Mouse (Mus musculus) MEL (cell line): ENCODE data around the gene Ddi2. TPM values are rescaled to one million over a fixed set of nuclear protein-coding genes. Genes with fewer than 3 reads are reported as not detected.

Source experiments
- DNase-seq: peaks from one replicate; pipeline ENCODE4 v3.0.0; 2011; ENCODE audit warnings: low read depth, low spot score
- H3K27ac ChIP-seq: 2 replicates; pipeline ENCODE4 v1.5.1; 2012; ENCODE audit warnings: low read depth, mild to moderate bottlenecking, control low read depth, low read length, moderate library complexity; ENCODE audit not compliant: control insufficient read depth
- H3K27me3 ChIP-seq, 2 experiments: fragments of 150-350 bp in 1 of 2; sonication (generic) in 1 of 2; 2 replicates each; pipeline ENCODE4 v1.6.1; 2012; ENCODE audit warnings: low read length in 2 of 2, mild to moderate bottlenecking in 2 of 2, improper control_type of control experiment in 1 of 2, moderate library complexity in 1 of 2; ENCODE audit not compliant: insufficient read depth in 2 of 2, control insufficient read depth in 1 of 2
- H3K36me3 ChIP-seq, 2 experiments: 2 replicates each; pipeline ENCODE4 v1.6.1; 2012 to 2014; ENCODE audit warnings: low read length in 2 of 2, improper control_type of control experiment in 1 of 2, inconsistent platforms in 1 of 2, mild to moderate bottlenecking in 1 of 2; ENCODE audit not compliant: insufficient read depth in 2 of 2, control insufficient read depth in 1 of 2
- H3K4me1 ChIP-seq, 2 experiments: fragments of 150-350 bp in 1 of 2; sonication (generic) in 1 of 2; 2 replicates each; pipeline ENCODE4 v1.6.1; 2012; ENCODE audit warnings: low read length in 2 of 2, improper control_type of control experiment in 1 of 2, mild to moderate bottlenecking in 1 of 2; ENCODE audit not compliant: insufficient read depth in 2 of 2, control insufficient read depth in 1 of 2
- H3K4me3 ChIP-seq, 2 experiments: fragments of 150-350 bp in 1 of 2; sonication (generic) in 1 of 2; 2 replicates each; pipeline ENCODE4 v1.5.1; 2012; ENCODE audit warnings: low read depth in 2 of 2, low read length in 2 of 2, mild to moderate bottlenecking in 2 of 2, moderate library complexity in 2 of 2, control low read depth in 1 of 2, improper control_type of control experiment in 1 of 2; ENCODE audit not compliant: control insufficient read depth in 1 of 2, insufficient read depth in 1 of 2
- H3K79me2 ChIP-seq: 2 replicates; pipeline ENCODE4 v1.6.1; 2012; ENCODE audit warnings: mild to moderate bottlenecking, low read length, moderate library complexity; ENCODE audit not compliant: control insufficient read depth, poor library complexity, insufficient read depth
- H3K9ac ChIP-seq: 2 replicates; pipeline ENCODE4 v1.6.1; 2012; ENCODE audit warnings: low read depth, mild to moderate bottlenecking, control low read depth, low read length, moderate library complexity; ENCODE audit not compliant: control insufficient read depth, poor library complexity, severe bottlenecking
- H3K9me3 ChIP-seq: fragments of 150-350 bp; sonication (generic); replicated peaks from 2 replicates; pipeline ENCODE4 v1.6.1; 2012; ENCODE audit warnings: mild to moderate bottlenecking, low read length, improper control_type of control experiment, moderate library complexity; ENCODE audit not compliant: insufficient read depth
- CHD1 ChIP-seq: IDR thresholded peaks from 2 replicates; pipeline ENCODE4 v1.6.1; 2012; ENCODE audit warnings: low read depth, mild to moderate bottlenecking, inconsistent platforms, low read length, improper control_type of control experiment
- E2F4 ChIP-seq: IDR thresholded peaks from 2 replicates; pipeline ENCODE4 v1.6.1; 2011; ENCODE audit warnings: low read depth, low read length, improper control_type of control experiment, borderline replicate concordance
- EP300 ChIP-seq, 2 experiments: IDR thresholded peaks; 2 replicates each; pipeline ENCODE4 v1.6.1; 2011; ENCODE audit warnings: improper control_type of control experiment in 2 of 2, low read length in 2 of 2, low read depth in 1 of 2, mild to moderate bottlenecking in 1 of 2
- ETS1 ChIP-seq: IDR thresholded peaks from 2 replicates; pipeline ENCODE4 v1.6.1; 2012; ENCODE audit warnings: low read depth, mild to moderate bottlenecking, inconsistent platforms, low read length, improper control_type of control experiment, moderate library complexity
- GATA1 ChIP-seq: IDR thresholded peaks from 2 replicates; pipeline ENCODE4 v1.6.1; 2011; ENCODE audit warnings: low read depth, low read length, improper control_type of control experiment
- HCFC1 ChIP-seq: IDR thresholded peaks from 2 replicates; pipeline ENCODE4 v1.6.1; 2012; ENCODE audit warnings: low read depth, mild to moderate bottlenecking, inconsistent platforms, low read length, improper control_type of control experiment, moderate library complexity
- JUND ChIP-seq: IDR thresholded peaks from 2 replicates; pipeline ENCODE4 v1.6.1; 2011; ENCODE audit warnings: low read depth, mild to moderate bottlenecking, improper control_type of control experiment, low read length
- MAFK ChIP-seq: IDR thresholded peaks from 2 replicates; pipeline ENCODE4 v1.6.1; 2011; ENCODE audit warnings: low read depth, mild to moderate bottlenecking, low read length, improper control_type of control experiment, borderline replicate concordance
- MAX ChIP-seq: IDR thresholded peaks from 2 replicates; pipeline ENCODE4 v1.6.1; 2011; ENCODE audit warnings: low read length, improper control_type of control experiment
- MEF2A ChIP-seq: IDR thresholded peaks from 2 replicates; pipeline ENCODE4 v1.6.1; 2014; ENCODE audit warnings: low read depth, mild to moderate bottlenecking, inconsistent platforms, low read length, improper control_type of control experiment; ENCODE audit not compliant: poor library complexity, insufficient replicate concordance, severe bottlenecking; ENCODE audit errors: extremely low read depth
- MYC ChIP-seq: IDR thresholded peaks from 2 replicates; pipeline ENCODE4 v1.6.1; 2011; ENCODE audit warnings: low read depth, mild to moderate bottlenecking, low read length, improper control_type of control experiment, moderate library complexity
- POLR2A ChIP-seq, 2 experiments: IDR thresholded peaks; 2 replicates each; pipeline ENCODE4 v1.6.1; 2011 to 2012; ENCODE audit warnings: low read length in 2 of 2, mild to moderate bottlenecking in 2 of 2, control low read depth in 1 of 2, improper control_type of control experiment in 1 of 2, low read depth in 1 of 2, moderate library complexity in 1 of 2; ENCODE audit not compliant: control insufficient read depth in 1 of 2, insufficient read depth in 1 of 2, poor library complexity in 1 of 2
- POLR2AphosphoS5 ChIP-seq: IDR thresholded peaks from 2 replicates; pipeline ENCODE4 v1.6.1; 2012; ENCODE audit warnings: low read depth, borderline replicate concordance, mild to moderate bottlenecking, inconsistent platforms, low read length, moderate library complexity, mixed read lengths
- RCOR1 ChIP-seq: IDR thresholded peaks from 2 replicates; pipeline ENCODE4 v1.6.1; 2012; ENCODE audit warnings: low read depth, mild to moderate bottlenecking, inconsistent platforms, low read length, improper control_type of control experiment
- SIN3A ChIP-seq: IDR thresholded peaks from 2 replicates; pipeline ENCODE4 v1.6.1; 2012; ENCODE audit warnings: low read length, improper control_type of control experiment, inconsistent platforms
- TAL1 ChIP-seq: IDR thresholded peaks from 2 replicates; pipeline ENCODE4 v1.6.1; 2012; ENCODE audit warnings: mild to moderate bottlenecking, inconsistent platforms, low read length, moderate library complexity, mixed read lengths
- TBP ChIP-seq: IDR thresholded peaks from 2 replicates; pipeline ENCODE4 v1.8.0; 2011; ENCODE audit warnings: low read depth, low read length, improper control_type of control experiment
- ZC3H11A ChIP-seq: IDR thresholded peaks from 2 replicates; pipeline ENCODE4 v1.6.1; 2012; ENCODE audit warnings: low read depth, mild to moderate bottlenecking, inconsistent platforms, low read length, improper control_type of control experiment
- ZNF384 ChIP-seq: IDR thresholded peaks from 2 replicates; pipeline ENCODE4 v1.6.1; 2012; ENCODE audit warnings: low read depth, mild to moderate bottlenecking, inconsistent platforms, low read length, improper control_type of control experiment
- polyA plus RNA-seq, 2 experiments: library from polyadenylated mRNA; stranded (reverse) in 1 of 2; unstranded in 1 of 2; fragments of >175 nt in 1 of 2; fragments of >200 nt in 1 of 2; gene quantifications; 2 replicates each; pipeline versions ENCODE4 v1.2.1 to v1.2.4; 2012; ENCODE audit warnings: low replicate concordance in 2 of 2, low read depth in 1 of 2; ENCODE audit not compliant: insufficient read length in 2 of 2, insufficient read depth in 1 of 2, missing spikeins in 1 of 2
- total RNA-seq: library from RNA; depleted of rRNA; stranded (reverse); fragments of 300-350 nt; gene quantifications from 2 replicates; pipeline ENCODE4 v1.2.3, GENCODE M21; 2012

Ddi2 gene
- total and polyA plus RNA-seq, 3 experiments = 40.7 to 42.8 TPM; not detected in 1

DNA sequence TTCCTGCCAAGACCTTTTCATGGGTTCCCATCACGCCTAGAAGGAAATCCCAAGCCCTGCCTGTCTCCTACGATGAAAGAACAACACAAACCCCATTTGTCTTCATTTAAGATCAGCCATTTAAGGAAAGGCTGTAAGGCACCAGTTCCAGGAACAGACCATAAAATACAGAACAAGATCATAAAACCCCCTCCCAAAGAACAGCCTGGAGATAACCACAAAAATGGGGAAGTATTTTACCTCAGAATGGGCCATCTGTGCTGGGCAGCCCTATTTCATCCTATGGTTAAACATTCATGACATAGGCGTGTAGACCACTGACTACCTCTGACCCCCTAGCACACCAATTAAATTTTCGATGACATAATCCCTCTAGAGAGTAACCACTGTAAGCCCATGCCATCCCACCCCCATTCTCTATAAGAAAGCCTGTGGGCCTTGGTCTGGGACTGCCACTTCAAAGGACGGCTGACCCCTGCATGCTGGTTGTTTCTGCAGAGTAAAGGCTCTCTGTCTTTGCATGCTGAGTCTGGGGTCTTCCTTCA is 9.5 kb downstream of the Ddi2 start:
- Histone ChIP-seq H3K9me3 (no peaks in the 10 kb centered on the region), H3K9ac (no peak overlapping the region), H3K79me2 (peaks cover 42% of the 10 kb centered on the region), H3K27ac (peak overlapping the region; percentile 44), H3K36me3 (peaks cover 23 to 29% of the 10 kb centered on the region in 2 experiments), H3K27me3 (no peaks in the 10 kb centered on the region), H3K4me3 (no peak overlapping the region), H3K4me1 (peaks cover 18 to 25% of the 10 kb centered on the region in 2 experiments)
- peak; percentile 59 for DNase-seq
- TF ChIP-seq GATA1 = peak; percentile 30; the same call in 1 of the 2 replicates
- no peak for TF ChIP-seq SIN3A
- TF ChIP-seq TAL1 = peak; percentile 51
- TF ChIP-seq MAFK = no peak
- peak; percentile 11 to 73; a peak in 1 of 4 replicates for TF ChIP-seq EP300 (IDR thresholded peaks at IDR 0.05; ENCODE audit: low read depth in 1 of 2, low read length in 2 of 2)
- TF ChIP-seq ETS1 = peak; percentile 60
- no peak for TF ChIP-seq CHD1
- 0 out of 4 replicates have a peak, but pooled peaks of 1 of the 2 experiments have one; percentile 19 for TF ChIP-seq POLR2A (IDR thresholded peaks at IDR 0.05; ENCODE audit: control insufficient read depth in 1 of 2, insufficient read depth in 1 of 2, low read depth in 1 of 2, low read length in 2 of 2, poor library complexity in 1 of 2)
- peak; percentile 22; the same call in 1 of the 2 replicates for TF ChIP-seq RCOR1
- TF ChIP-seq MYC = peak; percentile 30; the same call in 1 of the 2 replicates

DNA sequence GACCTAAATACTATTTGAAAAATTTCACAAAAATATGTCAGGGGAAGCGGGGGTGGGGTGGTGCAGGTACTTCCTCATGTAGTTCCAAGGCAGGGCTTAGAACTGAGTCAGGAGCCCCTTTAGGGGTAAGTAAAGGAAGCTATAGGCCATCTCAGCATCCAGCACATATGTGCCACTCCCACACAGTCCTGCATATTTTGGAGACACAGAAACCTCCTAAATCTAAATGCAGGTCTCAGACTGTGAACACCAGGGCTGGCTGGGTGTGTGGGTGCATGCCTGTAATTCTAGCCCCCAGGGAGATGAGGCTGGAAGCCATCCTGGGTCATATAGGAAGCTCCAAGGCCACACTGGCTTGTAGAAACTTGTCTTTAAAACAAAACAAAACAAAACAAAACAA is 12.0 kb downstream of the Ddi2 start:
- Histone ChIP-seq H3K4me3 (no peak overlapping the region), H3K36me3 (peaks cover 18 to 31% of the 10 kb centered on the region in 2 experiments)
- no peak for TF ChIP-seq ETS1
- no peak for TF ChIP-seq ZNF384
- no peak for TF ChIP-seq JUND
- TF ChIP-seq POLR2AphosphoS5 = no peak
- TF ChIP-seq ZC3H11A = no peak
- no peak for TF ChIP-seq TBP
- TF ChIP-seq HCFC1 = no peak
- no peak for TF ChIP-seq POLR2A (IDR thresholded peaks at IDR 0.05; ENCODE audit: control insufficient read depth in 1 of 2, insufficient read depth in 1 of 2, low read depth in 1 of 2, low read length in 2 of 2, poor library complexity in 1 of 2)
- TF ChIP-seq MEF2A = no peak
- no peak for TF ChIP-seq E2F4
- TF ChIP-seq MAX = no peak
- TF ChIP-seq, all 39 proteins: peak for 0
- H3K9ac ChIP-seq = no peak overlapping the region
- peaks cover 16 to 21% of the 10 kb centered on the region in 2 experiments for H3K4me1 ChIP-seq
- DNase-seq = no peak
- H3K27ac ChIP-seq = no peak overlapping the region
- peaks cover 22% of the 10 kb centered on the region for H3K79me2 ChIP-seq
- no peaks in the 10 kb centered on the region for H3K9me3 ChIP-seq
- no peaks in the 10 kb centered on the region for H3K27me3 ChIP-seq
